Mouse (Mus musculus): ENCODE measurements at regions not wholly inside any gene's neighbourhood (a gene's known extent, or its start where the extent isn't known, plus 50 kb on each side); places are given as distances from the start of the nearest gene placed in this dataset.

DNA sequence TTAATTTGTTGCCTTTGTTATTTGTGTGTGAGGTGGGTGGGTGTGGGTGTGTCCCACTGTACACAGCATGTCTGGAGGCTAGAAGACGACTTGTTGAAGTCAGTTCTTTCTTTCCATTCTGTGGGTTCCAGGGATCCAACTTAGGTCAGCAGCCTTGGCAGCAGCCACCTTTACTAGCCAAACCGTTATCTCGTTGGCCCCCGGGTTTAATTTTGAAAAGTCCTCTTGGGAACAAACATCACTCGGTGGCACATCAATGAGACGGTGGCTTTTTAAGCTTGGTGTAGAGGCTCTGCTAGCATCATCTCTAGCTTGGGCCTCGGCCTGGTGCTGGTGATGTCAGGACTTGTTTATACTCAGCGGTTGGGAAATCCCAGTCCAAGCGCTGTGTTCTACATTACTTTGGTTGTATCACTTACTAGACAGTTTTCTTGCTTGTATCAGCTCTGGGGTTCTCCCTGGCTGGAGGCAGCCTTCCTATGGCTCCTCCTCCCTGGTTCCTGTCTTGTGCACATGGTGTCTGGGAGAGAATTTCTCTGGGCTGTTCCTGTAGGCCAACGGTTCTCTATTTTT lies 217.6 kb downstream of the Tle3 start:
- H3K9me3 ChIP-seq (replicated peaks; ENCODE audit: control insufficient read depth, low read length) = no peaks in the 10 kb centered on the region
- no peak overlapping the region for H3K9ac ChIP-seq (replicated peaks; ENCODE audit: low read depth, low read length)
- H3K4me1 ChIP-seq (ENCODE audit: control insufficient read depth, insufficient read depth) = no peaks in the 10 kb centered on the region
- WGBS = 83% methylated on average over 10 of the region's 10 CpGs
- DNase-seq (ENCODE audit: low spot score) = no peak
- peaks cover 21% of the 10 kb centered on the region; the same call in 1 of the 2 replicates for H3K27me3 ChIP-seq (ENCODE audit: control insufficient read depth, insufficient read depth, low read length)
- no peak overlapping the region for H3K4me3 ChIP-seq (ENCODE audit: low read depth, low read length)
- ATAC-seq (ENCODE audit: insufficient read depth, low read depth) = no peak
- no peak for TF ChIP-seq CTCF (IDR thresholded peaks at IDR 0.05; ENCODE audit: low read depth)
- no peak for TF ChIP-seq EP300 (IDR thresholded peaks at IDR 0.05; ENCODE audit: low read depth)
- H3K4me2 ChIP-seq (ENCODE audit: low read depth, low read length) = no peak overlapping the region
- no peaks in the 10 kb centered on the region for H3K36me3 ChIP-seq (replicated peaks; ENCODE audit: control insufficient read depth, insufficient read depth, low read length)
- H3K27ac ChIP-seq (ENCODE audit: low read depth) = no peak overlapping the region

DNA sequence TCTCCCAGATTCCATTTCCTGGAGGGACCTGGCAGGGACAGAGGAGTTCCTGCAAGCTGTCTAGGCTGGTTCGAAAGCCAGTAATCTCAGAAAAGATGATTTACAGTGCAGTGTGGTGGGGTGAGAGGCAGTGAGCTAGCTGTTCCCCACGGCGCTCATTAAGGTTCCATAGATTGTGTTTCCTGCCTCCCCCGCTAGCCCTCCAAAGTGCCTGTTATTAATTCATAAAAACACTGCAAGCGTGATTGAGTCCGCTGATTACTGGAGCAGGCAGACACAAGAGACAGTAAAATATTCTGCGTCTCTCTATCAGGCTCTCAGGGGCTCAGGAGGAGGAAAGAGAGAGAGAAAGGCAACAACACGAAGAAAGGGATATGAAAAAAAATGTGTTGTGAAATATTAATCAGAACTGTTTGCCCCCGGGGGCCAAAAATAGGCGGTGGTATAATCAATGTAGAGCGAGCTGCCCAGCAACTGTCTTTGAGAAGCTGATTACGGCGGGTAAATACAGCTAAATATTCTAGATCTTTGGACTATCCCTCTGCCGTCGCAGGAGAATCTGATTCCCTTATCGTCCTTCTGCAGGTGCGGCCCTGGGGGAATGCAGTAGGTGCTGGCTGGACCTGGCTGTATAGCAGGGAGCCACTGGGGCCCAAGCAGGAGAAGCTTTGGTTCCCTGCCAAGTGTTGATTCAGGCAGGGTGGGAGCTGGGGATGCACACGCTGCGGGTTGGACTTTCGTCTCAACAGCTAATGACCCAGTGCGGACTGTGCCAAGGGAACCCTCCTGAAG lies 211.3 kb downstream of the Tle3 start:
- Histone ChIP-seq H3K9ac (replicated peaks; ENCODE audit: low read depth, low read length) (no peak overlapping the region), H3K4me3 (ENCODE audit: low read depth, low read length) (no peak overlapping the region), H3K9me3 (replicated peaks; ENCODE audit: control insufficient read depth, low read length) (no peaks in the 10 kb centered on the region), H3K27me3 (ENCODE audit: control insufficient read depth, insufficient read depth, low read length) (peaks cover 18% of the 10 kb centered on the region; the same call in 1 of the 2 replicates), H3K27ac (ENCODE audit: low read depth) (no peak overlapping the region), H3K36me3 (replicated peaks; ENCODE audit: control insufficient read depth, insufficient read depth, low read length) (no peaks in the 10 kb centered on the region), H3K4me1 (ENCODE audit: control insufficient read depth, insufficient read depth) (no peaks in the 10 kb centered on the region), H3K4me2 (ENCODE audit: low read depth, low read length) (no peak overlapping the region)
- TF ChIP-seq EP300 (IDR thresholded peaks at IDR 0.05; ENCODE audit: low read depth) (no peak), CTCF (IDR thresholded peaks at IDR 0.05; ENCODE audit: low read depth) (no peak)
- ATAC-seq (ENCODE audit: insufficient read depth, low read depth) = no peak
- DNase-seq (ENCODE audit: low spot score) = no peak
- 61% methylated on average over 21 of the region's 21 CpGs for WGBS

DNA sequence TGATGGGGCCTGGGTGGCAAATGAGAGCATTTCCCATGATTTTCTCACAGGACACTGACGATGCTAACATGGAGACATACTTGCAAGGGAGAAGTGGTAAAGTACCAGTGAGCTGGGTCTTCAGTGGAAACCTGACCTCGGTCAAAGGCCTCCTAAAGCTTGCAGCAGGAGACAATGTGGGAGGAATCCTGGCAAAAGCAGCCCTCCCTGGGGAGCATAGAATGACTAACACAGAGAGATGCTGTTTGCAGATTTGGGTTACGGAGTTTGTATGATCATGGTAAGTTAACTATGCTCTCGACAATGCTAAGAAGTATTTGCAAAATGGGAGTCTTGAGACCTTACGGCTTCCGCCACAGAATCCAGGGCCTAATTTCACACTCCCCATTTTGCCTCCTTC lies 208.9 kb downstream of the Tle3 start:
- DNase-seq (ENCODE audit: low spot score) (no peak), ATAC-seq (ENCODE audit: insufficient read depth, low read depth) (no peak)
- Histone ChIP-seq H3K4me2 (ENCODE audit: low read depth, low read length) (no peak overlapping the region), H3K4me1 (ENCODE audit: control insufficient read depth, insufficient read depth) (no peaks in the 10 kb centered on the region), H3K9me3 (replicated peaks; ENCODE audit: control insufficient read depth, low read length) (no peaks in the 10 kb centered on the region), H3K4me3 (ENCODE audit: low read depth, low read length) (no peak overlapping the region), H3K27me3 (ENCODE audit: control insufficient read depth, insufficient read depth, low read length) (peaks cover 27% of the 10 kb centered on the region), H3K9ac (replicated peaks; ENCODE audit: low read depth, low read length) (no peak overlapping the region), H3K27ac (ENCODE audit: low read depth) (no peak overlapping the region), H3K36me3 (replicated peaks; ENCODE audit: control insufficient read depth, insufficient read depth, low read length) (no peaks in the 10 kb centered on the region)
- TF ChIP-seq EP300 (IDR thresholded peaks at IDR 0.05; ENCODE audit: low read depth) (no peak), CTCF (IDR thresholded peaks at IDR 0.05; ENCODE audit: low read depth) (no peak)
- WGBS = 84% methylated on average over 6 of the region's 6 CpGs

DNA sequence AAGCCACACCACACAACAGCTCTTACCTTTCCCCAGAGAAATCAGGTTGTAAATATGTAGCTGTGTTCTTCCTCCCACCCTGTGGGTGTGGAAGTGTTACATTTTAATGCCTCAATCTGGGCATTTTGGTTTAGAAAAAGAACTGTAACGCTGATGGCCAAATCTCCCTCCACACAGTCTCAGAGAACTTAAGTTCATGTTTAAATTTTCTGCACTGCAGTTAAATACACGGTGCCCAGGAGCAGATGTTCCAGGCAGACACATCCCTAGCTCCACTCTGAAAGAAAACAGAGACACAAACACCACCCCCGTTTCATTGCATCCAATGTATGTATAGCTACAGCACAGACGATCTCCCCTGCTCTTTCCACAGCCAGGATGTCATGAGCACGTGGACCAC lies 206.1 kb downstream of the Tle3 start:
- Histone ChIP-seq H3K4me1 (ENCODE audit: control insufficient read depth, insufficient read depth) (no peaks in the 10 kb centered on the region), H3K9me3 (replicated peaks; ENCODE audit: control insufficient read depth, low read length) (no peaks in the 10 kb centered on the region), H3K36me3 (replicated peaks; ENCODE audit: control insufficient read depth, insufficient read depth, low read length) (no peaks in the 10 kb centered on the region), H3K27me3 (ENCODE audit: control insufficient read depth, insufficient read depth, low read length) (peaks cover 24% of the 10 kb centered on the region), H3K4me3 (ENCODE audit: low read depth, low read length) (no peak overlapping the region), H3K4me2 (ENCODE audit: low read depth, low read length) (no peak overlapping the region), H3K27ac (ENCODE audit: low read depth) (no peak overlapping the region), H3K9ac (replicated peaks; ENCODE audit: low read depth, low read length) (no peak overlapping the region)
- no peak for ATAC-seq (ENCODE audit: insufficient read depth, low read depth)
- TF ChIP-seq CTCF (IDR thresholded peaks at IDR 0.05; ENCODE audit: low read depth) (no peak), EP300 (IDR thresholded peaks at IDR 0.05; ENCODE audit: low read depth) (no peak)
- DNase-seq (ENCODE audit: low spot score) = no peak
- WGBS = 68% methylated on average over 5 of the region's 5 CpGs

DNA sequence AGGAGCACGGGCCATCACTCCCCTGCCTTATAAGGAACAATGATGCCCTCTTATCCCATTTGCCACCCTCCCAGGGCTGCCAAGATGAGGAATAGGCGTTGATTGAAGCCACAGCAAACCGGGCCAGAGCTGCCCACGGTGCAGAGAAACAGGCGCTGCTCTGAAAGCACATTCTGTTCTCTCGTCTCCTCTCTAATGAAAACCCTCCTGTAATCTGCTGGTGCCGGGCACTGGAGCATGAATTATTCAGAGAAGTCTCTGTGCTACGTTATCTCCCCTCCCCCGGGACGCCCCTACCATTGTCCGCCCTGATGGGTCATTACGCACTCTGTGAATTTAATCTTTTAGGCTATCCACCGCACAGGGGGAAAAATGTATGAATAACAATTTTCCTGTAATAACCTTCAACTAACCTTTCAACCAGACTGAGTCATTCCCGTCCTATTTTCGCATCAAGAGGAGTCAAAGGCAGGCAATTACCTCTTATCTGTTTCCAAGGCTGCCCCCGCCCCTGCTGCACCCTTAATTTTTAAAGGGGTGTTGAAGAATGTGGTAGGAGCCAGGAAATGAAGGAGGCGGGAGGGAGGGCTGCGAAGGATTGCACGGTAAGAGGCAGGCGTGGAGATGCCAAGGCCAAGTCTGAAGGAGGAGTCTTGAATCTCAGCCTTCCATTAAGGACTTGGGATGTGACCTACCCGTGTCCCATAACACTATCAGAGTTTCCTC lies 201.6 kb downstream of the Tle3 start:
- Histone ChIP-seq H3K9ac (replicated peaks; ENCODE audit: low read depth, low read length) (no peak overlapping the region), H3K4me2 (ENCODE audit: low read depth, low read length) (no peak overlapping the region), H3K36me3 (replicated peaks; ENCODE audit: control insufficient read depth, insufficient read depth, low read length) (no peaks in the 10 kb centered on the region), H3K27ac (ENCODE audit: low read depth) (no peak overlapping the region), H3K9me3 (replicated peaks; ENCODE audit: control insufficient read depth, low read length) (no peaks in the 10 kb centered on the region; the same call in 1 of the 2 replicates), H3K4me3 (ENCODE audit: low read depth, low read length) (no peak overlapping the region), H3K27me3 (ENCODE audit: control insufficient read depth, insufficient read depth, low read length) (peaks cover 24% of the 10 kb centered on the region), H3K4me1 (ENCODE audit: control insufficient read depth, insufficient read depth) (no peaks in the 10 kb centered on the region)
- ATAC-seq (ENCODE audit: insufficient read depth, low read depth) (peak; percentile 11; the same call in 1 of the 2 replicates), DNase-seq (ENCODE audit: low spot score) (peak; percentile 18)
- 30% methylated on average over 21 of the region's 21 CpGs for whole genome bisulfite sequencing
- TF ChIP-seq EP300 (IDR thresholded peaks at IDR 0.05; ENCODE audit: low read depth) = no peak
- TF ChIP-seq CTCF (IDR thresholded peaks at IDR 0.05; ENCODE audit: low read depth) = no peak
